Mouse (Mus musculus) G1E (cell line): ENCODE measurements around the gene Sart3. TPM values are rescaled to one million over a fixed set of nuclear protein-coding genes. Genes with fewer than 3 reads are reported as not detected.
"Not testable (repeated sequence)": the region's sequence is repeated elsewhere in the genome, so short reads cannot be mapped to it uniquely, and the experiment has no call there.

Source experiments
- ATAC-seq: 2 replicates; pipeline ENCODE4 v1.8.0; 2016; ENCODE audit warnings: mild to moderate bottlenecking; ENCODE audit not compliant: insufficient number of reproducible peaks, poor library complexity, low FRiP score, severe bottlenecking; ENCODE audit errors: extremely low read depth
- DNase-seq: peaks from one replicate; pipeline ENCODE4 v3.0.0; 2012; ENCODE audit warnings: low spot score
- H3K27me3 ChIP-seq: 2 replicates; pipeline ENCODE4 v1.6.1; 2012; ENCODE audit warnings: mild to moderate bottlenecking, low read length, inconsistent platforms; ENCODE audit not compliant: insufficient read depth
- H3K36me3 ChIP-seq: replicated peaks from 2 replicates; pipeline ENCODE3; 2012; ENCODE audit warnings: mild to moderate bottlenecking, inconsistent platforms
- H3K4me1 ChIP-seq: 2 replicates; pipeline ENCODE4 v1.6.1; 2012; ENCODE audit warnings: low read depth, low read length, inconsistent platforms, mixed read lengths; ENCODE audit not compliant: insufficient read depth
- H3K4me3 ChIP-seq: 2 replicates; pipeline ENCODE4 v1.5.1; 2012; ENCODE audit warnings: low read depth, mild to moderate bottlenecking, inconsistent platforms, low read length, moderate library complexity, mixed read lengths
- H3K9me3 ChIP-seq: replicated peaks from 2 replicates; pipeline ENCODE4 v1.6.1; 2012; ENCODE audit warnings: inconsistent platforms
- CTCF ChIP-seq: IDR thresholded peaks from 2 replicates; pipeline ENCODE4 v1.5.1; 2012; ENCODE audit warnings: low read depth, low read length, inconsistent platforms, mixed read lengths
- GATA1 ChIP-seq: IDR thresholded peaks from 2 replicates; pipeline ENCODE4 v1.6.1; 2012; ENCODE audit warnings: borderline replicate concordance, low read length, inconsistent platforms, mixed read lengths
- GATA2 ChIP-seq: IDR thresholded peaks from 2 replicates; pipeline ENCODE4 v1.6.1; 2012; ENCODE audit warnings: low read depth, low read length, inconsistent platforms, borderline replicate concordance
- POLR2AphosphoS5 ChIP-seq: IDR thresholded peaks from 2 replicates; pipeline ENCODE4 v1.6.1; 2012; ENCODE audit warnings: low read depth, low read length, inconsistent platforms; ENCODE audit not compliant: insufficient replicate concordance
- TAL1 ChIP-seq: conservative IDR thresholded peaks from 2 replicates; pipeline ENCODE4 v1.6.1; 2012; ENCODE audit warnings: low read depth, low read length, inconsistent platforms, mixed read lengths
- polyA plus RNA-seq: library from polyadenylated mRNA; stranded (reverse); fragments of >175 nt; gene quantifications from 2 replicates; pipeline ENCODE4 v1.2.3, GENCODE M21; 2012
- total RNA-seq, 2 experiments: library from RNA; stranded (forward) in 1 of 2; stranded (reverse) in 1 of 2; fragments of 200-1000 nt in 1 of 2; fragments of >200 nt in 1 of 2; fragmentation: Nextera tagmentation in 1 of 2; gene quantifications; 2 replicates each; pipeline ENCODE4 v1.2.3; 2014 to 2017

Gene Sart3
- total and polyA plus RNA-seq, 3 experiments: 19.0 to 52.6 (median 32.6) TPM

GRCm38 (mm10) chr5:113780082-113780752, 7.9 kb upstream of the Sart3 start:
- Histone ChIP-seq H3K4me1 (peaks cover 17% of the 10 kb centered on the region), H3K9me3 (no peaks in the 10 kb centered on the region), H3K36me3 (peaks cover 40% of the 10 kb centered on the region), H3K4me3 (no peak overlapping the region), H3K27me3 (peaks cover 15% of the 10 kb centered on the region; the same call in 1 of the 2 replicates)
- TF ChIP-seq POLR2AphosphoS5 (no peak), GATA1 (no peak), CTCF (no peak), TAL1 (no peak), GATA2 (no peak)
- ATAC-seq: no peak
- no peak for DNase-seq

GRCm38 (mm10) chr5:113779569-113779968, 7.3 kb upstream of the Sart3 start:
- TF ChIP-seq TAL1 (no peak), CTCF (no peak), POLR2AphosphoS5 (no peak), GATA1 (no peak)
- H3K4me1 ChIP-seq: peaks cover 18% of the 10 kb centered on the region
- H3K9me3 ChIP-seq: no peaks in the 10 kb centered on the region
- no peak overlapping the region for H3K4me3 ChIP-seq
- no peak for DNase-seq
- peaks cover 47% of the 10 kb centered on the region for H3K36me3 ChIP-seq
- peaks cover 11% of the 10 kb centered on the region; the same call in 1 of the 2 replicates for H3K27me3 ChIP-seq
- no peak for ATAC-seq

- peaks cover 54% of the 10 kb centered on the region for H3K36me3 ChIP-seq
- not testable (repeated sequence) for ATAC-seq, H3K27me3 ChIP-seq, DNase-seq, H3K4me3 ChIP-seq, H3K9me3 ChIP-seq
- peaks cover 30% of the 10 kb centered on the region for H3K4me1 ChIP-seq
Observed at GRCm38 (mm10) chr5:113777728-113778127, 5.4 kb upstream of the Sart3 start.

- DNase-seq (peak; percentile 16), ATAC-seq (0 out of 2 replicates have a peak, but pooled peaks have one; percentile 31)
- peaks cover 4% of the 10 kb centered on the region; the same call in 1 of the 2 replicates for H3K27me3 ChIP-seq
- no peak overlapping the region for H3K4me3 ChIP-seq
- H3K4me1 ChIP-seq: peaks cover 33% of the 10 kb centered on the region
- no peaks in the 10 kb centered on the region for H3K9me3 ChIP-seq
- no peak for TF ChIP-seq TAL1
- no peak for TF ChIP-seq GATA2
- no peak for TF ChIP-seq CTCF
- TF ChIP-seq GATA1: no peak
- no peak for TF ChIP-seq POLR2AphosphoS5
- peaks cover 54% of the 10 kb centered on the region for H3K36me3 ChIP-seq
Observed at GRCm38 (mm10) chr5:113776896-113777226, 4.6 kb upstream of the Sart3 start.

GRCm38 (mm10) chr5:113776128-113776895, 4.0 kb upstream of the Sart3 start:
- peaks cover 36% of the 10 kb centered on the region for H3K4me1 ChIP-seq
- no peaks in the 10 kb centered on the region for H3K9me3 ChIP-seq
- ATAC-seq (no peak), DNase-seq (no peak)
- peaks cover 4% of the 10 kb centered on the region; the same call in 1 of the 2 replicates for H3K27me3 ChIP-seq
- H3K36me3 ChIP-seq: peaks cover 54% of the 10 kb centered on the region
- no peak overlapping the region for H3K4me3 ChIP-seq
- TF ChIP-seq GATA1 (no peak), TAL1 (no peak), GATA2 (no peak), POLR2AphosphoS5 (no peak)

GRCm38 (mm10) chr5:113775585-113775984, 3.3 kb upstream of the Sart3 start:
- Histone ChIP-seq H3K9me3 (no peaks in the 10 kb centered on the region), H3K36me3 (peaks cover 54% of the 10 kb centered on the region), H3K4me1 (peaks cover 36% of the 10 kb centered on the region), H3K4me3 (no peak overlapping the region), H3K27me3 (no peaks in the 10 kb centered on the region)
- DNase-seq (no peak), ATAC-seq (no peak)
- TF ChIP-seq POLR2AphosphoS5 (no peak), TAL1 (no peak), GATA1 (no peak), CTCF (no peak), GATA2 (no peak)

GRCm38 (mm10) chr5:113773664-113774063, 1.4 kb upstream of the Sart3 start:
- TF ChIP-seq GATA2 (no peak), GATA1 (no peak), TAL1 (no peak), CTCF (peak; percentile 84)
- peak; percentile 36; the same call in 1 of the 2 replicates for ATAC-seq
- Histone ChIP-seq H3K4me1 (peaks cover 55% of the 10 kb centered on the region), H3K9me3 (no peaks in the 10 kb centered on the region), H3K4me3 (peak overlapping the region; percentile 81), H3K36me3 (peaks cover 61% of the 10 kb centered on the region), H3K27me3 (no peaks in the 10 kb centered on the region)
- DNase-seq: peak; percentile 77
